Mouse (Mus musculus) central nervous system, embryonic 18 days (tissue): Measurements from ENCODE around the gene Dppa1. TPM values are rescaled to one million over a fixed set of nuclear protein-coding genes. Genes with fewer than 3 reads are reported as not detected.

Source experiments
- polyA plus RNA-seq: library from polyadenylated mRNA; depleted of rRNA; stranded (reverse); fragments of >200 nt; gene quantifications from 2 replicates; pipeline ENCODE4 v1.2.3, GENCODE M21; 2012; rRNA removed

Dppa1 gene
- polyA plus RNA-seq = not detected in 2 replicates

DNA sequence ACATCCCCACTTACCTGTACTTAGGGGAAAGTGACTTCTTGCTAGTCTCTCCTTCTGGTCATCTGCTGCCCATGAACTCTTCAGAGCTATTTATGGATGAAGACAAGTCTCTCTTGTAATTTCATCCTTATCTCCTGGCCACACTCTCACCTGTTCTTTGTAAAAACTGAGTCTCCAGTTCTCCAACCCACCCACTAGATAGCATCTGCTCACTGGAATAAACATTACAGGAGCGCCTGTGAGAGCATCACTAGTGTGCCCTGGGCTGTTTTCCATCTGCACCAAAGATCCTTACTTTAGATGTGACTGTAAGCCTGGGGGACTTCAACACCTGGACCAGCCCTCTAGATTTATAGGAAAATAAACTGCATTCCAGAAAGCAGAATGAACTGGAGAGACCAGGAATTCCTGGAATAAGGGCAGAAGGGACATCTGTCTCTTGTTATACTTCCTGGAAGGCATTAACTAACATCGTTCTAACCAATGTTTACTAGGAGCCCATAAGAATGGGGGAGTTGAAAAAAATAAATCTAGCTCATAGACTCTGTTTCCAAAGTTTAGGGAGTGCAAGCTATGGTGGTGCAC, at the start of gene Dppa1:
TSS of gene Dppa1 (minus strand) at position 51 of the 585 bp plus-strand sequence.

DNA sequence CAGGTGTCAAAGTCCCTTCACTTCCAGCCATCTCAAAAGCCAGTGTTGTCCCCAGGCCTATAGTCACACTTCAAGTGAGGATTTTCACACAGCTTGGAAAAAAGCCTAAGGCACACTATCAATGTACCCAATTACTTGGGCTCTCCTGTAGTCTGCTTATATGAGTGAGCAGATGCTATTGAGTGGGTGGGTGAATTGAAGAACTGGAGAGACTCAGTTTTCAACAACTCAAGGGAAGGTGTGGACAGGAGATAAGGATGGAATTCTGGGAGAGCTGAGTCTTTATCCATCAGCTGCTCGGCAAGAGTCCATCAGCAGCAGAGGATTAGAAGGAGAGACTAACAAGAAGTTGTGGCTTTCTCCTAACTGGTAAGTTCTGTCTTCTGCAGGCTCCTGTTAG, 57.7 kb downstream of the Dppa1 start, which contains the start of gene BC053393:
TSS of gene BC053393 (plus strand) at position 210 of the 400 bp plus-strand sequence.

Other genes starting within 250 kb of the Dppa1 start
- gene Itk, start 239.7 kb downstream of the Dppa1 start, polyA plus RNA-seq = 0.01 and 0.03 TPM in 2 replicates
- gene Fam71b, start 232.7 kb downstream of the Dppa1 start, polyA plus RNA-seq = not detected in 2 replicates
- 41.1 and 47.2 TPM in 2 replicates for gene Med7, start 192.3 kb downstream of the Dppa1 start, polyA plus RNA-seq
- gene Havcr2, start 174.3 kb downstream of the Dppa1 start, polyA plus RNA-seq = 0.20 and 0.26 TPM in 2 replicates
- not detected in 2 replicates for gene Gm12169, start 105.0 kb downstream of the Dppa1 start, polyA plus RNA-seq
- gene BC053393, start 57.7 kb downstream of the Dppa1 start, polyA plus RNA-seq = 0.05 TPM in 1 of 2 replicates, not detected in the other
- 0.04 and 0.05 TPM in 2 replicates for gene Timd2, start 77.8 kb upstream of the Dppa1 start, polyA plus RNA-seq
- gene Havcr1, start 105.8 kb upstream of the Dppa1 start, polyA plus RNA-seq = 0.05 TPM in 1 of 2 replicates, not detected in the other
- gene Timd4, start 181.5 kb upstream of the Dppa1 start, polyA plus RNA-seq = 0.04 TPM in 1 of 2 replicates, not detected in the other